Mouse (Mus musculus): ENCODE data around the gene Abhd13. TPM values are rescaled to one million over a fixed set of nuclear protein-coding genes. Genes with fewer than 3 reads are reported as not detected.

Gene Abhd13
- total and polyA plus RNA-seq, 3 experiments: 14.0 to 15.5 TPM; not detected in 1

DNA sequence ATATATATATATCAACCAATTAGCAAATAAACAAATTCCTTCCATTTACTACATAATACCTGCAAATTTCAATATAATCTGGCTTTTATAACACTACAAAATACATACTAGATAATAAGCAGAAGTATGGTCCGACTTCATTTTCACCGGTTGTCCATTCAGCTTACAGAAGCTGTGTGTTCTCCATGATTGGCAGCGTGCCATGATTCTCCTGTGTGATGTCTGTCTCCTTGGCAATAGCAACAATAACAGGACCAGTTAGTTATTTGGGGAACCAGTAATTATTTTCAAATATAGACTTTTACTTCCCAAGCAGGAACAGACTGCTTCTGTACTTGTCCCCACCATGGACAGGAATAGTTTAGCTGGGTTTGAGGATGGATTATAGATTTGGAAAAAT is 39.7 kb downstream of the Abhd13 start:
- H3K27me3 ChIP-seq (ENCODE audit: control insufficient read depth in 1 of 2, insufficient read depth in 2 of 2, low read length in 2 of 2): no peaks in the 10 kb centered on the region; a peak in 1 of 4 replicates
- H3K27ac ChIP-seq (ENCODE audit: control insufficient read depth, low read depth, low read length): no peak overlapping the region
- no peak for DNase-seq (ENCODE audit: low read depth, low spot score)
- no peak overlapping the region for H3K4me3 ChIP-seq (ENCODE audit: control insufficient read depth in 1 of 2, insufficient read depth in 1 of 2, low read depth in 2 of 2, low read length in 2 of 2)
- no peaks in the 10 kb centered on the region for H3K36me3 ChIP-seq (ENCODE audit: control insufficient read depth in 1 of 2, insufficient read depth in 2 of 2, low read length in 2 of 2)
- H3K9ac ChIP-seq (ENCODE audit: control insufficient read depth, low read depth, low read length, poor library complexity, severe bottlenecking): no peak overlapping the region
- no peaks in the 10 kb centered on the region for H3K79me2 ChIP-seq (ENCODE audit: control insufficient read depth, insufficient read depth, low read length, poor library complexity)
- TF ChIP-seq USF2 (IDR thresholded peaks at IDR 0.05; ENCODE audit: borderline replicate concordance in 1 of 2, insufficient read depth in 1 of 2, low read depth in 1 of 2, low read length in 2 of 2): no peak
- TF ChIP-seq GABPA (IDR thresholded peaks at IDR 0.05; ENCODE audit: low read depth, low read length): no peak
- no peak for TF ChIP-seq SMC3 (IDR thresholded peaks at IDR 0.05; ENCODE audit: low read depth, low read length)
- no peak for TF ChIP-seq ZNF384 (IDR thresholded peaks at IDR 0.05; ENCODE audit: low read depth, low read length)
- no peak for TF ChIP-seq POLR2A (IDR thresholded peaks at IDR 0.05; ENCODE audit: control insufficient read depth in 1 of 2, insufficient read depth in 1 of 2, low read depth in 1 of 2, low read length in 2 of 2, poor library complexity in 1 of 2)
- TF ChIP-seq MAZ (IDR thresholded peaks at IDR 0.05; ENCODE audit: low read depth, low read length): no peak
- no peak for TF ChIP-seq MXI1 (IDR thresholded peaks at IDR 0.05; ENCODE audit: low read depth, low read length)
- no peak for TF ChIP-seq BHLHE40 (IDR thresholded peaks at IDR 0.05; ENCODE audit: borderline replicate concordance, low read depth, low read length)
- TF ChIP-seq CTCF (IDR thresholded peaks at IDR 0.05 in 2 of 3, conservative IDR thresholded peaks at IDR 0.05 in 1 of 3; ENCODE audit: control insufficient read depth in 1 of 3, insufficient read depth in 1 of 3, low read depth in 2 of 3, low read length in 3 of 3, poor library complexity in 1 of 3, severe bottlenecking in 1 of 3): no peak
- no peak for TF ChIP-seq E2F4 (IDR thresholded peaks at IDR 0.05; ENCODE audit: borderline replicate concordance, low read depth, low read length)
- TF ChIP-seq ETS1 (IDR thresholded peaks at IDR 0.05; ENCODE audit: low read depth, low read length): no peak
- no peak for TF ChIP-seq MAFK (IDR thresholded peaks at IDR 0.05; ENCODE audit: borderline replicate concordance, low read depth, low read length)
- TF ChIP-seq NRF1 (IDR thresholded peaks at IDR 0.05; ENCODE audit: insufficient read depth, low read depth, low read length, poor library complexity, severe bottlenecking): no peak
- no peak for TF ChIP-seq UBTF (IDR thresholded peaks at IDR 0.05; ENCODE audit: borderline replicate concordance, insufficient read depth, low read depth, low read length)
- TF ChIP-seq POLR2AphosphoS2 (IDR thresholded peaks at IDR 0.05; ENCODE audit: low read length): no peak
- TF ChIP-seq MEF2A (IDR thresholded peaks at IDR 0.05; ENCODE audit: extremely low read depth, insufficient replicate concordance, low read depth, low read length, poor library complexity, severe bottlenecking): no peak
- no peak for TF ChIP-seq ELF1 (IDR thresholded peaks at IDR 0.05; ENCODE audit: low read depth, low read length)
- no peak for TF ChIP-seq GATA1 (IDR thresholded peaks at IDR 0.05; ENCODE audit: low read depth, low read length)
- TF ChIP-seq RAD21 (IDR thresholded peaks at IDR 0.05; ENCODE audit: low read depth, low read length): no peak
- TF ChIP-seq TBP (IDR thresholded peaks at IDR 0.05; ENCODE audit: low read depth, low read length): no peak
- no peaks in the 10 kb centered on the region for H3K4me1 ChIP-seq (ENCODE audit: control insufficient read depth in 1 of 2, insufficient read depth in 2 of 2, low read length in 2 of 2)
- no peaks in the 10 kb centered on the region for H3K9me3 ChIP-seq (replicated peaks; ENCODE audit: insufficient read depth, low read length)

Data from MEL (cell line).